Mouse (Mus musculus) kidney, adult 2 months (tissue): Measurements from ENCODE around the gene Wdr46.

Experiments
- CTCF ChIP-seq: fragments of 200-500 bp; conservative IDR thresholded peaks from 2 replicates; pipeline ENCODE4 v1.5.1; 2011; ENCODE audit warnings: low read depth, mild to moderate bottlenecking, control low read depth, low read length, moderate library complexity, mixed read lengths; ENCODE audit not compliant: insufficient read depth, insufficient read length
- POLR2A ChIP-seq: fragments of 200-500 bp; IDR thresholded peaks from one replicate; pipeline ENCODE4 v1.6.1; 2011; ENCODE audit warnings: low read depth, low read length, control low read depth

GRCm38 (mm10) chr17:33952879-33953278, 12.4 kb downstream of the Wdr46 start:
- TF ChIP-seq CTCF (no peak), POLR2A (no peak)
